8 mouse cellular contexts compared by ENCODE assay signal in the genomic region with DNA sequence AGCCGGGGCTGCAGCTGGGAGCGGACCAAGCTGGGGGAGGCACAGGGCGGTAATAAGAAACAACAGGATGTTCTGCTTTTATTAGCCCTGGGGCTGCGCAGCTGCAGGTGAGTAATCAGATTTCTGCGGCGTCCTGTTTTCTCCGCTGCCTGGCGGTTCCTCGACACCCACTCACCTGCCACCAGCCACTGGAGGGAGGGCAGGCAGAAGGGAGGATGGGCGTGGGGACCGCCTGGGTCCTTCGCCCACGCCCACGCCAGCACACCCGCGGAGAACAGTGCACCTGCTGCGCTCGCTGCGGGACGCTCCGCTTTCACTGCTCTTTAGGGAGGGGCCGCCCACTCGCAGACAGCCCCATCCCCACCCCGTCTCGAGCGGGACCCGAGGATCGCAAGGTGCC. TPM values are rescaled to one million over a fixed set of nuclear protein-coding genes. Genes with fewer than 3 reads are reported as not detected.
DNase-seq lines count a peak whose midpoint lies in the region; ATAC-seq and TF ChIP-seq lines count a peak whose summit lies in the region.

No protein-coding gene starts in this region.

- no peak for TF ChIP-seq CTCF in midbrain, postnatal 0 days (IDR thresholded peaks at IDR 0.05)
- TF ChIP-seq CTCF in thymus, adult 2 months (IDR thresholded peaks at IDR 0.05; ENCODE audit: borderline replicate concordance, control insufficient read depth, extremely low read depth, insufficient read depth, low read length, poor library complexity) = no peak

- peak overlapping the region; percentile 52 for H3K9ac ChIP-seq in forebrain, embryonic 13.5 days
- peak overlapping the region; percentile 20; the same call in 1 of the 2 replicates for H3K9ac ChIP-seq in midbrain, postnatal 0 days (replicated peaks; ENCODE audit: low read length, poor library complexity, severe bottlenecking)

- no peaks in the 10 kb centered on the region for H3K36me3 ChIP-seq in forebrain, embryonic 13.5 days (ENCODE audit: poor library complexity, severe bottlenecking)
- no peaks in the 10 kb centered on the region for H3K36me3 ChIP-seq in midbrain, postnatal 0 days (ENCODE audit: insufficient read depth, low read length)
- no peaks in the 10 kb centered on the region for H3K36me3 ChIP-seq in thymus, adult 2 months (ENCODE audit: control insufficient read depth, insufficient read depth, low read length)

- TF ChIP-seq POLR2A in thymus, adult 2 months (IDR thresholded peaks at IDR 0.05; ENCODE audit: control insufficient read depth, extremely low read depth, insufficient read depth, low read length, poor library complexity) = peak; percentile 12; the same call in 1 of the 2 replicates

- 5% methylated on average over 28 of the region's 28 CpGs for WGBS in forebrain, embryonic 13.5 days
- 3% methylated on average over 21 of the region's 28 CpGs for WGBS in midbrain, postnatal 0 days
- WGBS in thymus, adult 2 months = under 1% methylated on average over 28 of the region's 28 CpGs

- no peak overlapping the region for H3K27ac ChIP-seq in forebrain, embryonic 13.5 days
- H3K27ac ChIP-seq in midbrain, postnatal 0 days (ENCODE audit: low read depth, low read length) = no peak overlapping the region
- H3K27ac ChIP-seq in thymus, adult 2 months (ENCODE audit: control insufficient read depth, insufficient read depth, low read length) = peak overlapping the region; percentile 72

- H3K4me2 ChIP-seq in forebrain, embryonic 13.5 days = peak overlapping the region; percentile 57
- H3K4me2 ChIP-seq in midbrain, postnatal 0 days (ENCODE audit: low read depth, low read length, poor library complexity, severe bottlenecking) = peak overlapping the region; percentile 73

- DNase-seq in adrenal gland, adult (ENCODE audit: inconsistent age in 2 of 2, low spot score in 1 of 2) = peak; percentile 42 to 64
- no peak for DNase-seq in adrenal gland, adult 8-10 months
- DNase-seq in CD4-positive helper T cell, adult 2 months (ENCODE audit: low read depth, low spot score) = peak; percentile 88
- DNase-seq in left cerebral cortex, adult 9 months (ENCODE audit: low spot score in 2 of 2) = peak; percentile 26
- DNase-seq in midbrain, postnatal 0 days (ENCODE audit: low spot score) = no peak
- DNase-seq in thymus, adult 2 months = peak; percentile 85

- peaks cover 31% of the 10 kb centered on the region for H3K27me3 ChIP-seq in forebrain, embryonic 13.5 days
- peaks cover 15% of the 10 kb centered on the region for H3K27me3 ChIP-seq in midbrain, postnatal 0 days (ENCODE audit: insufficient read depth, low read length)
- H3K27me3 ChIP-seq in thymus, adult 2 months (ENCODE audit: control insufficient read depth, insufficient read depth, low read length) = no peaks in the 10 kb centered on the region

- peak overlapping the region; percentile 27 for H3K4me3 ChIP-seq in forebrain, embryonic 13.5 days
- H3K4me3 ChIP-seq in midbrain, postnatal 0 days (ENCODE audit: low read depth, low read length) = peak overlapping the region; percentile 33
- peak overlapping the region; percentile 14 for H3K4me3 ChIP-seq in thymus, adult 2 months (ENCODE audit: control insufficient read depth, insufficient read depth, low read length)

- no peak for ATAC-seq in forebrain, embryonic 13.5 days
- ATAC-seq in midbrain, postnatal 0 days (ENCODE audit: low FRiP score) = no peak
- no peak for ATAC-seq in monocyte, adult 5-6 weeks (replicated peaks; ENCODE audit: insufficient number of reproducible peaks, low FRiP score, low TSS enrichment, poor library complexity, severe bottlenecking)

- H3K9me3 ChIP-seq in forebrain, embryonic 13.5 days (replicated peaks) = no peaks in the 10 kb centered on the region
- no peaks in the 10 kb centered on the region for H3K9me3 ChIP-seq in midbrain, postnatal 0 days (ENCODE audit: low read length)

- peaks cover 7% of the 10 kb centered on the region for H3K4me1 ChIP-seq in forebrain, embryonic 13.5 days
- H3K4me1 ChIP-seq in midbrain, postnatal 0 days (ENCODE audit: insufficient read depth, low read length) = no peaks in the 10 kb centered on the region; the same call in 1 of the 2 replicates
- H3K4me1 ChIP-seq in thymus, adult 2 months (replicated peaks; ENCODE audit: control insufficient read depth, insufficient read depth, low read length) = peaks cover 63% of the 10 kb centered on the region

RNA-seq across cellular contexts. Expression of a gene that starts 28.5 kb away (rescaled TPM):
- total RNA-seq in adrenal gland, adult 8-10 months (2022) = 100 to 1,000 TPM; 326 to 545 (median 424) TPM
- 383 and 388 TPM in 2 replicates for polyA plus RNA-seq in forebrain, embryonic 13.5 days (2015; fragmentation: Nextera tagmentation; extraction: Ambion mirVana)
- total RNA-seq in midbrain, postnatal 0 days (2014; rRNA removed) = 601 and 1,077 TPM in 2 replicates
- 273 and 275 TPM in 2 replicates for polyA plus RNA-seq in midbrain, postnatal 0 days (2015; fragmentation: Nextera tagmentation; extraction: Ambion mirVana)
- 418 and 466 TPM in 2 replicates for polyA plus RNA-seq in thymus, adult 2 months (2012; rRNA removed)
- 392 to 636 TPM (median 589 TPM) in 3 replicates for total RNA-seq in monocyte, adult 5-6 weeks (2017)

Comparison
In these comparisons a context has a peak if more than half of its experiments do, and no peak if none do; other contexts are left out.
1. DNase-seq: peak in adrenal gland, adult (2 of 2), CD4-positive helper T cell, adult 2 months (single experiment), left cerebral cortex, adult 9 months (2 of 2) and thymus, adult 2 months (single experiment); none in adrenal gland, adult 8-10 months (single experiment) and midbrain, postnatal 0 days (single experiment).
2. Peak in every context shown above with its lines, with median percentiles within 50 percentile points of each other: H3K4me3 ChIP-seq.